Mouse (Mus musculus) forebrain, postnatal 0 days (tissue): ENCODE measurements at regions not wholly inside any gene's neighbourhood (a gene's known extent, or its start where the extent isn't known, plus 50 kb on each side); places are given as distances from the start of the nearest gene placed in this dataset.

Experiments used
- ATAC-seq: fragments of 200-750 bp; cut with Nextera tagmentation; 2 replicates; pipeline ENCODE4 v1.8.0; 2017; ENCODE audit warnings: mild to moderate bottlenecking, moderate library complexity
- DNase-seq: peaks from one replicate; pipeline ENCODE4 v3.0.0-alpha.2; 2015
- H3K27ac ChIP-seq: fragments of 300-500 bp; sonication (generic); 2 replicates; pipeline ENCODE4 v1.5.1; 2014; ENCODE audit warnings: low read depth, mild to moderate bottlenecking, antibody characterized with exemption, low read length, moderate library complexity, mixed read lengths
- H3K27me3 ChIP-seq: fragments of 300-500 bp; sonication (generic); 2 replicates; pipeline ENCODE4 v1.6.1; 2014; ENCODE audit warnings: mild to moderate bottlenecking, low read length, mixed read lengths; ENCODE audit not compliant: insufficient read depth
- H3K36me3 ChIP-seq: fragments of 300-500 bp; sonication (generic); 2 replicates; pipeline ENCODE4 v1.6.1; 2014; ENCODE audit warnings: mild to moderate bottlenecking, moderate library complexity; ENCODE audit not compliant: insufficient read depth
- H3K4me1 ChIP-seq: fragments of 300-500 bp; sonication (generic); 2 replicates; pipeline ENCODE4 v1.6.1; 2014; ENCODE audit warnings: antibody characterized with exemption; ENCODE audit not compliant: insufficient read depth
- H3K4me2 ChIP-seq: fragments of 300-500 bp; sonication (generic); 2 replicates; pipeline ENCODE4 v1.6.1; 2014; ENCODE audit warnings: low read depth, mild to moderate bottlenecking, moderate library complexity
- H3K4me3 ChIP-seq: fragments of 300-500 bp; sonication (generic); 2 replicates; pipeline ENCODE4 v1.5.1; 2014; ENCODE audit warnings: low read depth, low read length, mixed read lengths
- H3K9ac ChIP-seq: fragments of 300-500 bp; sonication (generic); 2 replicates; pipeline ENCODE4 v1.6.1; 2014; ENCODE audit warnings: mild to moderate bottlenecking
- H3K9me3 ChIP-seq: fragments of 300-500 bp; sonication (generic); 2 replicates; pipeline ENCODE4 v1.6.1; 2016; ENCODE audit warnings: low read length
- CTCF ChIP-seq: sonication (generic); IDR thresholded peaks from 2 replicates; pipeline ENCODE4 v1.5.1; 2016; ENCODE audit warnings: antibody characterized with exemption, control low read depth, low read depth
- WGBS: fragments of 180-500 bp; shearing (Covaris S2); extraction: QIAGEN DNeasy Blood & Tissue Kit; methylation state at CpG from one replicate; pipeline ENCODE4 v1.1.7; 2014; 5-methylcytosine and 5-hydroxymethylcytosine counted together

DNA sequence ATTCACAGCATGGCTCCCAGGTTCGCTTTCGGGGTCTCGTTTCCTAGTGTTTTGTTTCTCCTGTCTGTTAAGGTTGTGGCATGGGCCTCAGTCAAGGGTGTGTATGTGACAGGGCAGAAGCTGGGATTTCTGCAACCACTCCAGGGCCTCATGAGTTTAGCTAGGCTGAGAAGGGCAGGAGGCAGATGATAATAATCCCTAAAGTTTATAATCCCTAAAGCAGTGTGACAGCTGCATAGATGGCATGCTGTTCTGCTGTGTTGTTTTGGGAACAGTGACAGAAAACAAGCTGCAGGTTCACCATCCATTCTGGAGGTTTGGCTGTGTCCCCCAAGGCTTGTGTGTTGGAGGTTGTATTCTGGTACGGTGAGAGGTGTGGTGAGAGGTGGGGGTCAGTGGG, 59.8 kb upstream of the Bod1 start:
- H3K36me3 ChIP-seq, result no peaks in the 10 kb centered on the region
- H3K4me3 ChIP-seq, result no peak overlapping the region
- no peak for TF ChIP-seq CTCF
- no peaks in the 10 kb centered on the region for H3K9me3 ChIP-seq
- no peak for DNase-seq
- no peak for ATAC-seq
- 0 out of 2 replicates have a peak, but pooled peaks cover under 1% of the 10 kb centered on the region for H3K4me1 ChIP-seq
- no peaks in the 10 kb centered on the region for H3K27me3 ChIP-seq
- WGBS, result 50% methylated on average over 4 of the region's 4 CpGs
- H3K9ac ChIP-seq, result no peak overlapping the region
- no peak overlapping the region for H3K4me2 ChIP-seq
- no peak overlapping the region for H3K27ac ChIP-seq

DNA sequence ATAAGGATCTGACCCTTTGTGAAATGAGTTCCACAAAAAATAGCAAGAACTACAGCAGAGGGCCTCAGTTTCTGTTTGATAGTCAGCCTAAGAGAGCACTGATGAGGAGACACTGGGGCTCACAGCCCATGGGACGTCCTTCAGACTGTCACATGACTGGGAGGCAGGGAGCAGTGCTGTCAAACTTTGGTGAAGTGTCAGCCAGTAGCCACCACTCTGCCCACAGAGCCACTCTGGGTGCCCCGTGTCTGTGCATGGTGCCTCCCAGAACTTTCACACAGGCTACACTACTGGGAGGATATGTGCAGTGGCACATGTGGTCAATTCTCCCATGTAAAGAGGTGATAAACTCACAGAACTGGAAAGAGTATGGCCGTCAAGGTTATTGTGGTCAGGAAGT, 60.7 kb upstream of the Bod1 start:
- TF ChIP-seq CTCF, result no peak
- Histone ChIP-seq H3K4me3 (no peak overlapping the region), H3K36me3 (no peaks in the 10 kb centered on the region), H3K4me1 (no peaks in the 10 kb centered on the region), H3K27me3 (no peaks in the 10 kb centered on the region), H3K4me2 (no peak overlapping the region), H3K27ac (no peak overlapping the region), H3K9ac (no peak overlapping the region), H3K9me3 (no peaks in the 10 kb centered on the region)
- DNase-seq (no peak), ATAC-seq (no peak)
- 67% methylated on average over 3 of the region's 3 CpGs for WGBS

DNA sequence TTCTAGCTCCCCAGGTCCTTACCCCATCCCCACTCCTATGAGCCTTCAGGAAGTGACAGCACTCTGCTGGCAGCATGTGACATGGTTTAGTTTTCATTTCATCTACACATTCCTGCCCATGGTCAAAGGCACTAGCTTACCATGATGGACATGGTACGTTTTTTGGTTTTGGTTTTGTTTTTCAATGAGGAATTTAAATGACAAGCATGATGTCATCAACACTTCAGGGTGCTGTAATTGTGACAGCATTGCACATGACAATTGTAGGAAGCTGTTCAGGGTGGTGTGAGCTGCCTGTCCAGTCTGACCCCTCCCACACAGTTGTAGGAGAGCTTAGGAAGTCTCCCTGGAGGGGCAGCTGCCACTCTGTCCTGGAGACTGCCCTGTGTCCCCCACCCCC, 61.3 kb upstream of the Bod1 start:
- ATAC-seq (no peak), DNase-seq (no peak)
- Histone ChIP-seq H3K4me2 (no peak overlapping the region), H3K4me1 (no peaks in the 10 kb centered on the region), H3K9me3 (no peaks in the 10 kb centered on the region), H3K9ac (no peak overlapping the region), H3K27me3 (no peaks in the 10 kb centered on the region), H3K36me3 (no peaks in the 10 kb centered on the region), H3K27ac (no peak overlapping the region), H3K4me3 (no peak overlapping the region)
- WGBS, result 48% methylated on average over 1 of the region's 1 CpGs
- TF ChIP-seq CTCF, result no peak

DNA sequence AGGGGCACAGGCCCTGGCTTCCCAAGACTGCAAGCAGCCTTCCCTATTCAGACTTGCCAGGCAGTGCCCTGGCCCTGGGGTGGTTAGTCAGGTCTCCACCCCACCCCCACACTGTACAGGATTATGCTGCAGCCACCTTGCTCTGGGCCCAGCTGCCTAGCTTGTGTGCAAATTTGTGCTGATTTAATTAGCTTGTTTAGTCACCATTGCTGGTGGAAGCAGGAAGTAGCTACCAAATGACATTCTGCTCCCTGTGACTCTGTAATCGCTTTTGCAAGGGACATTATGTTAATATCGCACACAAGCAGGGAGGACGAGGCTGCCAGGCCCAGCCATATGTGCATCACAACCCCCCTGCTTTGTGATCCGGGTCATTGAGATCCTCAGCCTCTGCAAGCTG, 62.4 kb upstream of the Bod1 start:
- Histone ChIP-seq H3K4me3 (no peak overlapping the region), H3K9ac (no peak overlapping the region), H3K4me1 (no peaks in the 10 kb centered on the region), H3K27me3 (no peaks in the 10 kb centered on the region), H3K27ac (no peak overlapping the region), H3K36me3 (no peaks in the 10 kb centered on the region), H3K4me2 (no peak overlapping the region), H3K9me3 (no peaks in the 10 kb centered on the region)
- ATAC-seq (peak; percentile 78), DNase-seq (no peak)
- WGBS, result 12% methylated on average over 4 of the region's 4 CpGs
- no peak for TF ChIP-seq CTCF

DNA sequence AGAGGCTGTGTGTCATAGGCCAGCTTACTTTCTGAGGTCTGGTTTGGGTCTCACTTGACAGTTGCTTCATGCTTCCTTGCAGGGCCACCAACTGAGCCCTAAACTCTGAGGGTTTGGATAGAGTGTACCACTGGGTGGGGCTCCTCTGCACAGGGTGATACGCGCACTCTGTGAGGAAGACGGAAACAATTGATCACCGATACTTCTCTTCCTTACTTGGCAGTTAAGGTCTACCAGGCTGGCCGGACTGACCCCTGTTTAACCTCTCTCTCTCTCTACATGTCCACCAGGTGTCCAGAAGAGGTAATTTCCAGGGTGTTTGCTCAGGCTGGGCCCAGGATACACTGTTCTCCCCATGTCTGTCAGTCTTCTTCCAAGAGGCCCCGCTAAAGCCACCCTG, 63.6 kb upstream of the Bod1 start:
- Histone ChIP-seq H3K27ac (no peak overlapping the region), H3K36me3 (no peaks in the 10 kb centered on the region), H3K4me2 (no peak overlapping the region), H3K9me3 (no peaks in the 10 kb centered on the region), H3K4me3 (no peak overlapping the region), H3K9ac (no peak overlapping the region), H3K4me1 (no peaks in the 10 kb centered on the region), H3K27me3 (no peaks in the 10 kb centered on the region)
- no peak for TF ChIP-seq CTCF
- WGBS, result 96% methylated on average over 6 of the region's 6 CpGs
- ATAC-seq, result no peak
- no peak for DNase-seq

DNA sequence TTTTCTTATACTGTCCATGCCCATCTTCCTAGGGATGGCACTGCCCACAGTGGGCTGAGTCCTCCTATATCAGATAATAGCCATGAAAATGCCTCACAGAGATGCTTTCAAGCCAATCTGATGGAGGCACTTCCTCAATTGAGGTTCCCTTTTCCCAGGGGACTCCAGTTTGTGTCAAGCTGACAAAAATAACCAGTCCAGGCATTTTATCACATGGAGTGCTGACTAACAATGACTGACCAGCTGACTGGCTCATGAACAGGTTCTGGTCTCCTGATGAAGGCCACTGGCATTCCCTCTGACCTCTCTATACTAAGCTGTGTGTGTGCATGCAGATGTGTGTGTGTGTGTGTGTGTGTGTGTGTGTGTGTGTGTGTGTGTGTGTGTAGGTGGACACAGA, 64.4 kb upstream of the Bod1 start:
- no peak overlapping the region for H3K4me2 ChIP-seq
- no peaks in the 10 kb centered on the region for H3K9me3 ChIP-seq
- no peaks in the 10 kb centered on the region for H3K4me1 ChIP-seq
- no peaks in the 10 kb centered on the region for H3K27me3 ChIP-seq
- DNase-seq, result no peak
- no peak overlapping the region for H3K9ac ChIP-seq
- no peak for TF ChIP-seq CTCF
- no peak overlapping the region for H3K27ac ChIP-seq
- ATAC-seq, result no peak
- H3K36me3 ChIP-seq, result no peaks in the 10 kb centered on the region
- no peak overlapping the region for H3K4me3 ChIP-seq

DNA sequence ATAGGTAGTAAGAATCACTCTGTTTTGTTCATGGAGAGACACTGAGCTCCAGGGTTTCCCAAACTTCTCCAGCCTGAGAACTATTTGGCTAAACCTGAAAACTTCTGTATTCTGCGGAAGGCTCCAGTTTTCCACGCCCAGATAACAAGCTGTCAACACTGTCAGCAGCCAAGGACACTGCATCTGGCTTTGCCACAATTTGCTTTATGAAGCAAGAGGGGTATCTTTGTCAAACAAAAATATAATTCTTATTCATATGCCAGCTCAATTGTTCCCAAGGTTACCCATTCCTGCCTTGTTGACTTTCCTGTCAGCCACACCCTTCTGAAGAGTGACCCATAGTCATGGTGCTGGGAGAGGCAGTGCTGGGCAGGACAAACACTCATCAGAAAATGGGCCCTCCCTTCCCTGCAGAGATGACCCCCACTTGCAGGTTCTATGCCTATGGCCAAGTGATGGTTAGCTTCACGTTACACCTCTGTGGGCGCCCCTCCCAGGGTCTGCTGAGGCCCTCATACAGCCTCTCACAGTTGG, 64.9 kb upstream of the Bod1 start:
- Histone ChIP-seq H3K36me3 (no peaks in the 10 kb centered on the region), H3K27ac (no peak overlapping the region), H3K9ac (no peak overlapping the region), H3K4me3 (no peak overlapping the region), H3K4me2 (no peak overlapping the region), H3K9me3 (no peaks in the 10 kb centered on the region), H3K4me1 (no peaks in the 10 kb centered on the region), H3K27me3 (no peaks in the 10 kb centered on the region)
- 91% methylated on average over 4 of the region's 4 CpGs for WGBS
- TF ChIP-seq CTCF, result no peak
- ATAC-seq (no peak), DNase-seq (no peak)
